Mouse (Mus musculus): ENCODE data around the gene Zdhhc8. TPM values are rescaled to one million over a fixed set of nuclear protein-coding genes. Genes with fewer than 3 reads are reported as not detected.

Zdhhc8 gene
- polyA plus RNA-seq, 1 experiment, result 27.8 TPM

DNA sequence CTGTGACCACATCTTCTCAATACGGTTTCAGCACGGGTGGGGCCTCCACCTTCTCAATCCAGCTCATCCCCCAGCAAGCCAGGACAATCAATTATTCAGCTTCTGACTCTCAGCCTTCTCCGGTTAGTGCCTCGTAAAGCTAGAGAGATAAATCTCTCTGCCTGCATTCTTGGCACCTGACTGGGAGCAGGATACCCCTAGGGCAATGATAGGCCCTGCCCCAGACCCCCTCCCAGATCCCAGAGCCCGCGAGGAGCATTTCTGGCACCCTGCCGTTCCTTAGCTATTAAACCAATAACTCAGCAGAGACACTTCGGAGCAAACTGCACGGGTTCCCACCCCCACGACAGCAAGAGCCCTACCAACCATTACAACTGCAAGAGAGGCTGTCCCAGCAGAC lies 53.5 kb downstream of the Zdhhc8 start:
- H3K27me3 ChIP-seq (ENCODE audit: control insufficient read depth, insufficient read depth, low read length), result no peaks in the 10 kb centered on the region
- no peak for TF ChIP-seq POLR2A (IDR thresholded peaks at IDR 0.05; ENCODE audit: low read depth, low read length)
- no peak for TF ChIP-seq CTCF (IDR thresholded peaks at IDR 0.05; ENCODE audit: extremely low read depth, insufficient read length, insufficient replicate concordance, low read depth, low read length)
- no peak overlapping the region for H3K4me3 ChIP-seq (ENCODE audit: low read depth, low read length)
- peaks cover 16% of the 10 kb centered on the region for H3K4me1 ChIP-seq (ENCODE audit: control insufficient read depth, insufficient read depth, insufficient read length, low read length)
- WGBS, result 60% methylated on average over 10 of the region's 10 CpGs
- H3K27ac ChIP-seq (ENCODE audit: insufficient read depth, low read depth, low read length), result no peak overlapping the region
- no peaks in the 10 kb centered on the region for H3K36me3 ChIP-seq (ENCODE audit: control insufficient read depth, insufficient read depth, low read length)

- H3K4me3 ChIP-seq (ENCODE audit: low read depth, low read length), result no peak overlapping the region
- H3K4me1 ChIP-seq (ENCODE audit: control insufficient read depth, insufficient read depth, insufficient read length, low read length), result peaks cover 7% of the 10 kb centered on the region
- H3K27me3 ChIP-seq (ENCODE audit: control insufficient read depth, insufficient read depth, low read length), result no peaks in the 10 kb centered on the region
- no peaks in the 10 kb centered on the region for H3K36me3 ChIP-seq (ENCODE audit: control insufficient read depth, insufficient read depth, low read length)
- 44% methylated on average over 2 of the region's 2 CpGs for WGBS
- no peak for TF ChIP-seq POLR2A (IDR thresholded peaks at IDR 0.05; ENCODE audit: low read depth, low read length)
- no peak for TF ChIP-seq CTCF (IDR thresholded peaks at IDR 0.05; ENCODE audit: extremely low read depth, insufficient read length, insufficient replicate concordance, low read depth, low read length)
- H3K27ac ChIP-seq (ENCODE audit: insufficient read depth, low read depth, low read length), result no peak overlapping the region
These were observed 55.3 kb downstream of the Zdhhc8 start for GRCm38 (mm10) chr16:18179591-18179990.

GRCm38 (mm10) chr16:18176758-18177157 lies 58.2 kb downstream of the Zdhhc8 start:
- Histone ChIP-seq H3K4me1 (ENCODE audit: control insufficient read depth, insufficient read depth, insufficient read length, low read length) (no peaks in the 10 kb centered on the region), H3K27ac (ENCODE audit: insufficient read depth, low read depth, low read length) (no peak overlapping the region), H3K4me3 (ENCODE audit: low read depth, low read length) (no peak overlapping the region), H3K27me3 (ENCODE audit: control insufficient read depth, insufficient read depth, low read length) (no peaks in the 10 kb centered on the region), H3K36me3 (ENCODE audit: control insufficient read depth, insufficient read depth, low read length) (no peaks in the 10 kb centered on the region)
- TF ChIP-seq CTCF (IDR thresholded peaks at IDR 0.05; ENCODE audit: extremely low read depth, insufficient read length, insufficient replicate concordance, low read depth, low read length) (peak; percentile 18; the same call in 1 of the 2 replicates), POLR2A (IDR thresholded peaks at IDR 0.05; ENCODE audit: low read depth, low read length) (no peak)
- 64% methylated on average over 3 of the region's 4 CpGs for WGBS

DNA sequence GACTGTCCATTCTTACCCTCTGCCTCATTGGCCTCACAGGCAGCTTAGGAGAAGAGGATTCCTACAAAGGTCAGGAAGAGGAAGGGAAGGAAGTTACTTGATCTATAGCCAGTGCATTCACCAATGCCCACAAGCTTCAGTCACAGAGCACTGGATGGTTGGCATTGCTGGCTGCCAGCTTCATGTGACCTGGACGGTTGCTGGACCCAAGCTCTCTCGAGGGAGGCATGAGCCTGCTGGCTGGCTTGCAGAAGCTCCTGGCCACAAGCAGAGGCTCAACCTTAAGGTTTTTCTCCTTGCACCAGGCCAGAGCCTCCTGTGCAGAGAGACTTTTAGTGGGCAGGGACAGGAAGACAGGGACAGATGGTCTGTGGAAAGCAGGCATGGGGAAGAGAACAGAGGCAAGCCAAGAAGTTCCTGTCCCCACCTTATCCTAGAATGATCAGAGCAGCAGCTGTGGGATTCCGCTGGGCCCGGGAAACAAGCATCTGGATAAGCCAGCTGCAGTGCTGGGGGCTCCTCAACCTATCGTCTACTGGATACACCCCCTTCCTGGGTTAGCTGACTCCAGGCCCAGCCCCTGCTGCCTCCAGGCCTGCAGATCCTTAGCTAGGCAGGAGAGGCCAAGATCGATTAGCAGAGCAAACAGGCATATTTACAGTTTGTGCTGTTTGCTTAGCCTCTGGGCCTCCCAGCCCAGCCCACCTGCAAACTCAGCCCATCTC lies 59.0 kb downstream of the Zdhhc8 start:
- H3K27ac ChIP-seq (ENCODE audit: insufficient read depth, low read depth, low read length), result no peak overlapping the region
- H3K4me3 ChIP-seq (ENCODE audit: low read depth, low read length), result no peak overlapping the region
- no peaks in the 10 kb centered on the region for H3K36me3 ChIP-seq (ENCODE audit: control insufficient read depth, insufficient read depth, low read length)
- WGBS, result 47% methylated on average over 6 of the region's 6 CpGs
- no peaks in the 10 kb centered on the region for H3K4me1 ChIP-seq (ENCODE audit: control insufficient read depth, insufficient read depth, insufficient read length, low read length)
- no peaks in the 10 kb centered on the region for H3K27me3 ChIP-seq (ENCODE audit: control insufficient read depth, insufficient read depth, low read length)
- TF ChIP-seq POLR2A (IDR thresholded peaks at IDR 0.05; ENCODE audit: low read depth, low read length) (no peak), CTCF (IDR thresholded peaks at IDR 0.05; ENCODE audit: extremely low read depth, insufficient read length, insufficient replicate concordance, low read depth, low read length) (no peak)

DNA sequence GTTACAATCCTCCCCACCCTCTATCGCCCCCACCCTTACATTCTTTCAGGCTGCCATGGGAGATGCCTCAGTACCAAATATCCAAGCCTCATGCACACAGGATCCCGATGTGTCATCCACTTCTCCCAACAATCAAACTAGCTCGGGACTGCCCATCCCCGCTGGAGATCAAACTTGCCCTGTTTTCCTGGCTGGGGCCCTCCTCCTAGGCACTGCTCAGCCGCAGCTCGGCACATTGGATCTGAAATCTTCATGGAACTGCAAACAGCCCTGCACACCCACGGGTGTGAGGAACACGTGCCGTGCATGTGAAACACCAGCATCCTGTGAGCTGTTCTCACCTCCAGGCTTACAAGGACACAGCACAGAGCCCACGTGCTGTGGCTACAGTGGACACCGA lies 61.1 kb downstream of the Zdhhc8 start:
- H3K27ac ChIP-seq (ENCODE audit: insufficient read depth, low read depth, low read length), result no peak overlapping the region
- no peaks in the 10 kb centered on the region for H3K27me3 ChIP-seq (ENCODE audit: control insufficient read depth, insufficient read depth, low read length)
- TF ChIP-seq POLR2A (IDR thresholded peaks at IDR 0.05; ENCODE audit: low read depth, low read length) (no peak), CTCF (IDR thresholded peaks at IDR 0.05; ENCODE audit: extremely low read depth, insufficient read length, insufficient replicate concordance, low read depth, low read length) (no peak)
- H3K4me1 ChIP-seq (ENCODE audit: control insufficient read depth, insufficient read depth, insufficient read length, low read length), result no peaks in the 10 kb centered on the region
- 69% methylated on average over 11 of the region's 11 CpGs for WGBS
- no peak overlapping the region for H3K4me3 ChIP-seq (ENCODE audit: low read depth, low read length)
- H3K36me3 ChIP-seq (ENCODE audit: control insufficient read depth, insufficient read depth, low read length), result no peaks in the 10 kb centered on the region

DNA sequence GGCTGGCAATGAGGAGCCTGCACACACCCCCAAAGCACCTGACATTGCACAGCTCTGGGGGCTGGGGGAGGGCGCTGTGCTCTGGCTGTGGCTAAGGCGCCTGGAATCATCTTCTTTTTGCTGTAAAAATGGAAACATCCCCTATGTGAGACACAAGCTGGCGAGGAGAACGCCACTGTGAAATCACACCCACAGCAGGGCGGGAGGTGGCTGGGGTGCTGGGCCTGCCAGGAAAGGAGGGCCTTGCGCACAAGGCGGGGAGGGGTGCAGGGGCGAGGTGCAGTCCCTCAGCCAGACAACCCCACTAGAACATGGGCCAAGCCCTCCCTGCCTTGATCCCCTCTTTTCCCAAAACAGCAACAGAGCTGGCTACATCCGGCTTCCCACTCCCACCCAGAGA lies 61.7 kb downstream of the Zdhhc8 start:
- no peaks in the 10 kb centered on the region for H3K4me1 ChIP-seq (ENCODE audit: control insufficient read depth, insufficient read depth, insufficient read length, low read length)
- H3K27ac ChIP-seq (ENCODE audit: insufficient read depth, low read depth, low read length), result no peak overlapping the region
- no peak overlapping the region for H3K4me3 ChIP-seq (ENCODE audit: low read depth, low read length)
- no peak for TF ChIP-seq POLR2A (IDR thresholded peaks at IDR 0.05; ENCODE audit: low read depth, low read length)
- TF ChIP-seq CTCF (IDR thresholded peaks at IDR 0.05; ENCODE audit: extremely low read depth, insufficient read length, insufficient replicate concordance, low read depth, low read length), result no peak
- WGBS, result 84% methylated on average over 9 of the region's 9 CpGs
- H3K36me3 ChIP-seq (ENCODE audit: control insufficient read depth, insufficient read depth, low read length), result no peaks in the 10 kb centered on the region
- H3K27me3 ChIP-seq (ENCODE audit: control insufficient read depth, insufficient read depth, low read length), result no peaks in the 10 kb centered on the region

GRCm38 (mm10) chr16:18172266-18172855 lies 62.6 kb downstream of the Zdhhc8 start:
- 6% methylated on average over 7 of the region's 7 CpGs for WGBS
- no peak overlapping the region for H3K27ac ChIP-seq (ENCODE audit: insufficient read depth, low read depth, low read length)
- H3K27me3 ChIP-seq (ENCODE audit: control insufficient read depth, insufficient read depth, low read length), result no peaks in the 10 kb centered on the region
- no peak overlapping the region for H3K4me3 ChIP-seq (ENCODE audit: low read depth, low read length)
- no peaks in the 10 kb centered on the region for H3K4me1 ChIP-seq (ENCODE audit: control insufficient read depth, insufficient read depth, insufficient read length, low read length)
- H3K36me3 ChIP-seq (ENCODE audit: control insufficient read depth, insufficient read depth, low read length), result no peaks in the 10 kb centered on the region
- peak; percentile 92; the same call in 1 of the 2 replicates for TF ChIP-seq CTCF (IDR thresholded peaks at IDR 0.05; ENCODE audit: extremely low read depth, insufficient read length, insufficient replicate concordance, low read depth, low read length)
- TF ChIP-seq POLR2A (IDR thresholded peaks at IDR 0.05; ENCODE audit: low read depth, low read length), result no peak

Other genes with a start within 250 kb of the Zdhhc8 start
- 50.0 and 147 TPM in 2 replicates for gene Dgcr6, start 182.3 kb downstream of the Zdhhc8 start, polyA plus RNA-seq (2012; rRNA removed)
- gene Prodh, start 144.9 kb downstream of the Zdhhc8 start, polyA plus RNA-seq (2012; rRNA removed), result 26.1 and 89.7 TPM in 2 replicates
- gene Rtn4r, start 107.5 kb downstream of the Zdhhc8 start, polyA plus RNA-seq (2012; rRNA removed), result 8.4 and 21.9 TPM in 2 replicates
- gene Ccdc188, start 17.3 kb downstream of the Zdhhc8 start, polyA plus RNA-seq (2012; rRNA removed), result not detected in 2 replicates
- gene Trmt2a, start 13.5 kb upstream of the Zdhhc8 start, polyA plus RNA-seq (2012; rRNA removed), result 24.0 and 29.7 TPM in 2 replicates
- gene Ranbp1, start 13.6 kb upstream of the Zdhhc8 start, polyA plus RNA-seq (2012; rRNA removed), result 17.7 and 47.7 TPM in 2 replicates
- not detected in 2 replicates for gene Gm49776, start 23.2 kb upstream of the Zdhhc8 start, polyA plus RNA-seq (2012; rRNA removed)
- 6.3 and 14.5 TPM in 2 replicates for gene Dgcr8, start 54.1 kb upstream of the Zdhhc8 start, polyA plus RNA-seq (2012; rRNA removed)
- gene Tango2, start 113.0 kb upstream of the Zdhhc8 start, polyA plus RNA-seq (2012; rRNA removed), result 32.2 and 78.0 TPM in 2 replicates
- gene Arvcf, start 113.0 kb upstream of the Zdhhc8 start, polyA plus RNA-seq (2012; rRNA removed), result 10.7 and 17.1 TPM in 2 replicates
- 12.5 and 19.5 TPM in 2 replicates for gene Txnrd2, start 191.2 kb upstream of the Zdhhc8 start, polyA plus RNA-seq (2012; rRNA removed)
- 127 and 214 TPM in 2 replicates for gene Comt, start 191.7 kb upstream of the Zdhhc8 start, polyA plus RNA-seq (2012; rRNA removed)

All from small intestine, adult 2 months (tissue).